Mouse (Mus musculus) adrenal gland, adult 8-10 months (tissue): ENCODE results near the gene Polr2j. TPM values are rescaled to one million over a fixed set of nuclear protein-coding genes. Genes with fewer than 3 reads are reported as not detected.

ENCODE experiments used
- DNase-seq: peaks from one replicate; pipeline ENCODE4 v3.0.0; 2022
- total RNA-seq, 4 experiments: library from RNA; stranded (reverse); gene quantifications; 2 replicates each; pipeline ENCODE4 v1.2.4; 2022

Gene Polr2j
- 10 to 100 TPM; 74.7 to 93.5 (median 85.9) TPM for total RNA-seq

- peak; percentile 93 for DNase-seq
Observed at GRCm38 (mm10) chr5:136115891-136116783, at the start of gene Polr2j. TSS of gene Polr2j (plus strand) at chr5:136116631.

GRCm38 (mm10) chr5:136069411-136069810 lies 47.0 kb upstream of the Polr2j start:
- no peak for DNase-seq

- no peak for DNase-seq
Observed at GRCm38 (mm10) chr5:136073051-136073450, 43.4 kb upstream of the Polr2j start.

GRCm38 (mm10) chr5:136073526-136073925 lies 42.9 kb upstream of the Polr2j start:
- no peak for DNase-seq

- DNase-seq, result no peak
Observed at GRCm38 (mm10) chr5:136075076-136075475, 41.4 kb upstream of the Polr2j start.

GRCm38 (mm10) chr5:136076284-136076683 lies 40.1 kb upstream of the Polr2j start:
- DNase-seq, result no peak

GRCm38 (mm10) chr5:136077001-136077550 lies 39.4 kb upstream of the Polr2j start:
- no peak for DNase-seq

GRCm38 (mm10) chr5:136078136-136078535 lies 38.3 kb upstream of the Polr2j start:
- DNase-seq, result no peak

GRCm38 (mm10) chr5:136082345-136082744 lies 34.1 kb upstream of the Polr2j start:
- no peak for DNase-seq

- peak; percentile 94 for DNase-seq
Observed at GRCm38 (mm10) chr5:136083669-136084107, 32.7 kb upstream of the Polr2j start, which contains the start of gene Rasa4. TSS of gene Rasa4 (plus strand) at chr5:136083916.

- peak; percentile 36 for DNase-seq
Observed at GRCm38 (mm10) chr5:136084144-136084881, 32.1 kb upstream of the Polr2j start.

GRCm38 (mm10) chr5:136084891-136085651 lies 31.4 kb upstream of the Polr2j start:
- peak; percentile 59 for DNase-seq

- no peak for DNase-seq
Observed at GRCm38 (mm10) chr5:136086290-136086689, 30.1 kb upstream of the Polr2j start.

- no peak for DNase-seq
Observed at GRCm38 (mm10) chr5:136088821-136089575, 27.4 kb upstream of the Polr2j start.

GRCm38 (mm10) chr5:136091927-136092326 lies 24.5 kb upstream of the Polr2j start:
- no peak for DNase-seq

GRCm38 (mm10) chr5:136094249-136095010 lies 22.0 kb upstream of the Polr2j start:
- DNase-seq, result no peak

GRCm38 (mm10) chr5:136095089-136095488 lies 21.3 kb upstream of the Polr2j start:
- DNase-seq, result no peak

- no peak for DNase-seq
Observed at GRCm38 (mm10) chr5:136098536-136098935, 17.9 kb upstream of the Polr2j start.

- DNase-seq, result no peak
Observed at GRCm38 (mm10) chr5:136102099-136102820, 14.2 kb upstream of the Polr2j start.

GRCm38 (mm10) chr5:136104511-136104910 lies 11.9 kb upstream of the Polr2j start:
- no peak for DNase-seq
